Mouse (Mus musculus) kidney, embryonic 14.5 days (tissue): ENCODE results near the gene Adh4. TPM values are rescaled to one million over a fixed set of nuclear protein-coding genes. Genes with fewer than 3 reads are reported as not detected.

Experiments
- ATAC-seq: fragments of 200-750 bp; cut with Nextera tagmentation; 2 replicates; pipeline ENCODE4 v1.8.0; 2017; ENCODE audit warnings: moderate number of reproducible peaks, mild to moderate bottlenecking, moderate TSS enrichment, moderate library complexity; ENCODE audit not compliant: low FRiP score, low TSS enrichment
- H3K27ac ChIP-seq: fragments of 300-500 bp; sonication (generic); 2 replicates; pipeline ENCODE4 v1.5.1; 2014; ENCODE audit warnings: low read depth, mild to moderate bottlenecking, low read length, moderate library complexity, mixed read lengths
- H3K27me3 ChIP-seq: fragments of 300-500 bp; sonication (generic); 2 replicates; pipeline ENCODE4 v1.6.1; 2014; ENCODE audit warnings: mild to moderate bottlenecking, low read length; ENCODE audit not compliant: control insufficient read depth, insufficient read depth
- H3K36me3 ChIP-seq: fragments of 300-500 bp; sonication (generic); 2 replicates; pipeline ENCODE4 v1.6.1; 2014; ENCODE audit warnings: low read length, mixed read lengths; ENCODE audit not compliant: control insufficient read depth, insufficient read depth
- H3K4me1 ChIP-seq: fragments of 300-500 bp; sonication (generic); 2 replicates; pipeline ENCODE4 v1.6.1; 2014; ENCODE audit warnings: low read length, mixed read lengths; ENCODE audit not compliant: control insufficient read depth, insufficient read depth
- H3K4me2 ChIP-seq: fragments of 300-500 bp; sonication (generic); replicated peaks from 2 replicates; pipeline ENCODE4 v1.6.1; 2014; ENCODE audit warnings: low read depth, mild to moderate bottlenecking, low read length
- H3K4me3 ChIP-seq: fragments of 300-500 bp; sonication (generic); 2 replicates; pipeline ENCODE4 v1.5.1; 2014; ENCODE audit warnings: mild to moderate bottlenecking, low read length
- H3K9ac ChIP-seq: fragments of 300-500 bp; sonication (generic); 2 replicates; pipeline ENCODE4 v1.6.1; 2014; ENCODE audit warnings: low read depth, mild to moderate bottlenecking, low read length, moderate library complexity
- H3K9me3 ChIP-seq: fragments of 300-500 bp; sonication (generic); 2 replicates; pipeline ENCODE4 v1.6.1; 2016; ENCODE audit warnings: low read length; ENCODE audit not compliant: control insufficient read depth
- WGBS: fragments of 180-500 bp; shearing (Covaris S2); extraction: QIAGEN DNeasy Blood & Tissue Kit; methylation state at CpG from one replicate; pipeline ENCODE4 v1.1.7; 2014; 5-methylcytosine and 5-hydroxymethylcytosine counted together
- polyA plus RNA-seq: library from polyadenylated mRNA; unstranded; fragments of >200 nt; fragmentation: Nextera tagmentation; extraction: Ambion mirVana; gene quantifications from 2 replicates; pipeline ENCODE4 v1.2.1, GENCODE M21; 2014

The Adh4 gene
- polyA plus RNA-seq, 1 experiment from 2014 or later: not detected

DNA sequence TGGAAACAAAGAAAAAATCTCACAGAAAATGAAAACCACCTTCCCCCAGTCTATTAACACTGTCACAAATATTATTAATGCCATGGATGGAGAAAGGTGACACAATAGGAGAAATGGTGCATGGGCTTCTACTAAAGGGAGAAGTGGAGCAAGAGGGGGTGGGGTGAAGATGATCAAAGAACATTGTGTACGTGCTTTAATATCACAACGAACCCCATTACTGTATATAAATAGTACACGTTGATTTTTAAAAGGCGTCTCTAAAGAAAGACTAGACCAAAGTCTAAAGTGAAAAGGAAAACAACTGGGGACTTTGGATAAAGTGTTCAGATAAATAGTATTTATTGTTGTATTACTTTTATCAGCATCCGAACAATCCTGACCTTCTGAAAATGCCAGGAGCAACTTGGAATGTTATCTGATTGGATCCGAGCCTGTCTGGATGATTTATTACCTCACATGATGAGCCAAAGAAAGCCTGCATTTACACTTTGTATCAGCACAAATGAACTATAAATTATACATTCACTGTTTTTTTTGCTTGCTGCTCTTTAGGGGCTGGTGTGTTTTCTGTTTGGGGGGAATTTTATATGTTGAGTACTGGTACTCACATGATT, 15.2 kb downstream of the Adh4 start:
- Histone ChIP-seq H3K27ac (no peak overlapping the region), H3K36me3 (no peaks in the 10 kb centered on the region), H3K4me1 (no peaks in the 10 kb centered on the region), H3K4me3 (no peak overlapping the region), H3K9ac (no peak overlapping the region), H3K27me3 (no peaks in the 10 kb centered on the region), H3K9me3 (no peaks in the 10 kb centered on the region), H3K4me2 (no peak overlapping the region)
- 48% methylated on average over 6 of the region's 6 CpGs for WGBS
- ATAC-seq: no peak

DNA sequence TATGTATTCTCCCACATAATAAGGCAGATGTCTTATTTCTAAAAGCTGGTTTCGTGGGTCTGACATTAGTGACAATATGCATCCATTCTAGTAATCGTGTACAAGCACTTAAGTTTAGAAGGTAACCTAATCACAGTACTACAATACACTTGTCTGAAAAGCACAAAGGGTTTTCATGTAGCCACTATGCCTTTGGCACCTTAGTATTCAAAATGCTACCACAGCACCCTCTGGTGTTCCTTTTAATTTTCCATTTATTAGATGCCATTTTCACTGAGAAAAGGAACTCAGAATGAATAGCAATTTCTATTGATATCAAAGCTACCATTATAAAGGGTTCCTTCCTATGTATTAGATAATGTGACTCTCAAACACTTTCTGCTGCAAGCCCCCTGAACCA, 16.6 kb downstream of the Adh4 start:
- no peak for ATAC-seq
- H3K27ac ChIP-seq: no peak overlapping the region
- 65% methylated on average over 2 of the region's 2 CpGs for WGBS
- H3K36me3 ChIP-seq: no peaks in the 10 kb centered on the region
- no peak overlapping the region for H3K4me2 ChIP-seq
- H3K9ac ChIP-seq: no peak overlapping the region
- H3K4me1 ChIP-seq: no peaks in the 10 kb centered on the region
- H3K4me3 ChIP-seq: no peak overlapping the region
- no peaks in the 10 kb centered on the region for H3K27me3 ChIP-seq
- 0 out of 2 replicates have a peak, but pooled peaks cover 3% of the 10 kb centered on the region for H3K9me3 ChIP-seq

DNA sequence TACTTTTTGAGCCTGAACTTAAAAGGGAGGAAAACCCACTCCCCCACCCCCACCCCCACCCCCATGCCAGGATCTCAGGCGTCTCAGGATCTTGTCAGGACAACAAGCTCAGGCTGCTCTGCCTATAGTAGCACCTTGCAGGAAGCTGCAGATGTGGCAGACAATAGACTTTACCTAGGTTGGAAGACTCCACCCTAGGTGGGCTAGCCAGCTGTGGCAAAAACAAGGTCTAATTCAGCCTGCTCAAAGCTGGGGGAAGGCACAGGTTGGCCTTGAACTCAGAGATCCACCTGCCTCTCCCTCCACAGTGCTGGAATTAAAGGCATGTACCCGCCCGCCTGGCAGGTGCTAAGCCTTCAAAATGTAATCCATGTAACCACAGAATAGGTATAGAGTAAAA, 23.4 kb downstream of the Adh4 start:
- no peak overlapping the region for H3K4me2 ChIP-seq
- H3K27ac ChIP-seq: no peak overlapping the region
- ATAC-seq: no peak
- no peaks in the 10 kb centered on the region for H3K36me3 ChIP-seq
- H3K9ac ChIP-seq: no peak overlapping the region
- 71% methylated on average over 3 of the region's 3 CpGs for WGBS
- no peak overlapping the region for H3K4me3 ChIP-seq
- H3K27me3 ChIP-seq: no peaks in the 10 kb centered on the region
- H3K4me1 ChIP-seq: no peaks in the 10 kb centered on the region; the same call in 1 of the 2 replicates
- 0 out of 2 replicates have a peak, but pooled peaks cover 3% of the 10 kb centered on the region for H3K9me3 ChIP-seq

DNA sequence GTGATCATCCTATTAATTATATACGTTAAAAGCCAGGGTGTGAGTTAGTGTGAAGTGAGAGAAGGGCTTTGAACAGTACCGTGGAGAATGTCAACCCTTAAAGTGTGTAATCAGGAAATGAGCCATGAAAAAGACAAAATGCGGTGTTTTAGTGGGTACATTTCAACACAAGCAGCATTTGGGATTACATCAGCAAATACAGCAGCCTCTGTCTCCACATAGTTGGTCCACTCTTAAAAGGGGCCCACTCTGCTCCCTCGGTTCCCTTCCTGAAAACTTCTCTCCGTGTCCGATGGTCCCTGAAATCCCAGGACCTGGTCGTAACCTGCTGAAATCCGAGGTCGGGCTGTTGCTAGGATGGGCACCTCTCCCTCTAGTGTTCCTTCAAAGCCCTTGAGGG, 26.9 kb downstream of the Adh4 start:
- Histone ChIP-seq H3K4me2 (peak overlapping the region; percentile 82), H3K36me3 (peaks cover 12% of the 10 kb centered on the region), H3K9ac (peak overlapping the region; percentile 92), H3K9me3 (no peaks in the 10 kb centered on the region), H3K27me3 (no peaks in the 10 kb centered on the region), H3K4me1 (peaks cover 8% of the 10 kb centered on the region), H3K27ac (peak overlapping the region; percentile 80), H3K4me3 (peak overlapping the region; percentile 92)
- peak; percentile 3; the same call in 1 of the 2 replicates for ATAC-seq
- whole genome bisulfite sequencing: under 1% methylated on average over 9 of the region's 9 CpGs

DNA sequence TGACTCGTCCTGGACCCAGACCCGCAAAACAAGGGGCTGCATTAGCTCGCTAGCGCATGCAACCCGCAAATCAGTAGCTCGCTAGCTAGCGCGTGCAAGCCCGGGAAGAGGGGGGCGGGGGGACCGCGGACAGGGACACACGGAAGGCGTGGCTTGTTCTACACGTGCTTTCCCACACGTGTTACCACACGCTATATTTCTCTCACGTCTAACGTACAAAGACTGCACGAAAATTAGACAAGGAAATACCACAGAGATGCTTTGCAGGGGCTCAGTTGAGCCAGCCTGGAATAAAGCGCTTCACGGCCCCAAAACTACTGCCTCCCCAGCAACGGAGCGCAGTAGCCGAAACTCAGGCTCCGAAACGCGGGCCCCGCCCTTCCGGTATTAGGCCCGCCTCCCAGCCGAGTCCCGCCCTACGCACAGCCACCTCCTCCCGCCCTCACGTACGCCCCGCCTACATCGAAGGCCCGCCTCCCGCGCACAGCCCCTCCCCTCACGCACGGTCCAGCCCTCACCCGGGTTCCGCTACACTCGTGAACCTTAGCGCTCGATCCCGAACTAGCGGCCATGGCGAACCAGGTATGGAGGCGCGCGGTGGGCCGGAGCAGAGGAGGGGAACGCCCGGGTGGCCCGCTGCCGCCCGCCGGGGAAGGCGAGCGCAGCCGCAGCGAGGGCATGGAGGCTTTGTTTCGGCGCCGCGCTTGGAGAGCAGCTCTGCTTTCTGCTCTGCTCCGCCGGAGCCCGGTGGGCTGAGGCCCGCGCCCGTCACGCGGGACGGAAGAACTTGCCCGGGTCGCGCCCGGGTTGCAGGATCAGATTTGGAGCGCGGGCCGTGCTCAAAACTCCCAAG, 27.6 kb downstream of the Adh4 start, which contains the start of gene Adh5:
TSS of gene Adh5 (plus strand) at position 482 of the 853 bp plus-strand sequence.
- peaks cover 15% of the 10 kb centered on the region for H3K36me3 ChIP-seq
- 1% methylated on average over 86 of the region's 86 CpGs for WGBS
- no peaks in the 10 kb centered on the region for H3K9me3 ChIP-seq
- peak; percentile 98 for ATAC-seq
- no peaks in the 10 kb centered on the region for H3K27me3 ChIP-seq
- H3K27ac ChIP-seq: peak within 1 kb of the TSS; percentile 80
- H3K9ac ChIP-seq: peak within 1 kb of the TSS; percentile 92
- peaks cover 8% of the 10 kb centered on the region for H3K4me1 ChIP-seq
- H3K4me3 ChIP-seq: peak within 1 kb of the TSS; percentile 92
- H3K4me2 ChIP-seq: peak within 1 kb of the TSS; percentile 82

DNA sequence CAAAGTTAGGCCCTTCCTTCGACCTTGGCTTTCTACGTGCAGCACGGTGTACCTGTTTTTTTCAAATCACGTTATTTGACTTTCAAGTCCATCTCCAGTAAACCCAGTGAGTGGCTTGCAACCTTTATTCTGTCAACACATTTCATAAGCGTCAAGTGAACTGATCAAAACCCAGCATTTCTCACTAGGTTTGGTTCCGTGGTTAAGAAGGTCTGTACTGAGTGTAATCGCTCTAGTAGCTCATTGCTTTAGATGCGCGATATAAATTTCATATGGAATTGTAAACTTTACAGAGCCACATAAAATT, 28.2 kb downstream of the Adh4 start:
- Histone ChIP-seq H3K9ac (peak overlapping the region; percentile 92), H3K27me3 (no peaks in the 10 kb centered on the region), H3K27ac (peak overlapping the region; percentile 80; the same call in 1 of the 2 replicates), H3K36me3 (peaks cover 19% of the 10 kb centered on the region), H3K4me1 (peaks cover 8% of the 10 kb centered on the region), H3K4me2 (peak overlapping the region; percentile 68), H3K9me3 (no peaks in the 10 kb centered on the region), H3K4me3 (peak overlapping the region; percentile 92)
- 2% methylated on average over 9 of the region's 9 CpGs for WGBS
- no peak for ATAC-seq

DNA sequence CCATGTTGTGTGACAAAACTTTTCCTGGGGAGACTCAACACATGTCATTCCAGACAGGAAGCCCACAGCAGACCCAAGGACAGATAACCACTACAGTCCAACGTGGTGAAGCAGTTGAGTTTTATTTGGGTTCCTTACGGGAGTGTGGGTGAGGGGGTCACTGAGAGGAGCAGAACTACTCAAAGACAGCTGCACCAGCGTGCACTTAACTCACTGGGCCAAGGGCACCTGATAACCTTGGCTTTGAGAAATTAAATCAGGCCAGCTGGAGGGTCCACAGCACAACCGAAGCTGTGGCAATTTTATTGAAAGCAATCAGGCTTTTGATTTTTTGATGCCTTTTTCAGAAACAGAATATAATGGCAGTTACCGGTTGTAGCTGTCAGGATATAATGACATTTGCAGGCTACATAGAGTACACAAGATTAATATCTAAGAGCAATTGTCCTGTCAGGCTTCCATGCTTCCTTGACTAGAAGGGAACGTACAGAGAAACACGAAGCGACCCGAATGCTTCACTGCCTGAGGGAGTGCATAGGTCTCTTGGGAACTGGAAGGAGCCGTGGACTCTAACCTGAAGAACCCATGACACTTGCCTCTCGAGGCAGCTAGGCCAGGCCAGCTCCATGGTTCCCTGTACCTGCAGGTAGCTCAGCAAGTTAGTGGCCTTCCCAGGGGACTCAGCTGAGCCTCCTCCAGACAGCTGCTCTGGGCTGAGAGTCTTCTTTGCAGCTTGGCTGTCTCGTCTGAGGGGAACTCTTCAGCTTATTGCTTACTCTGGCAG, 33.0 kb downstream of the Adh4 start:
- Histone ChIP-seq H3K4me1 (peaks cover 8% of the 10 kb centered on the region), H3K9me3 (no peaks in the 10 kb centered on the region), H3K27ac (no peak overlapping the region), H3K36me3 (peaks cover 60% of the 10 kb centered on the region), H3K4me3 (no peak overlapping the region), H3K4me2 (no peak overlapping the region), H3K27me3 (no peaks in the 10 kb centered on the region), H3K9ac (no peak overlapping the region)
- ATAC-seq: no peak
- 48% methylated on average over 12 of the region's 12 CpGs for WGBS

DNA sequence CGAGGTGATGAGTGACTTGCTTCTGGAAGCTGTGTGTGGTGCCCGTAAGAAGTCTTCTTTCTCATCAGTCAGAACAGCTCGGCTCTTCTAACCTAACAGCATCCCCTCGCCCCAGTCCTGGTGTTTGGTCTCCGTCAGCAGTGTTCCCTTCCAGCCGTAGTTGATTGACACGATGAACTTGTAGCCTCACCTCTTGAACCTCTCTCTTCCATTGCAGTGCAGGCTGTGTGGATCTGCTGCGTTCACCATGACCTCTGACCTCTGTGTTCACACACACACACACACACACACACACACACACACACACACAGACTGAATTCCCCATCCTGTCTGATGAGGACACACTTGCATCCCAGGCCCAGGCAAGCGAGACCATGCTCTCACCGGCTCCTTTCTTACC, 36.9 kb downstream of the Adh4 start:
- H3K9me3 ChIP-seq: no peaks in the 10 kb centered on the region
- no peak; the same call in 1 of the 2 replicates for ATAC-seq
- no peaks in the 10 kb centered on the region for H3K4me1 ChIP-seq
- H3K9ac ChIP-seq: no peak overlapping the region
- WGBS: 82% methylated on average over 10 of the region's 10 CpGs
- H3K27ac ChIP-seq: no peak overlapping the region
- no peak overlapping the region for H3K4me2 ChIP-seq
- H3K4me3 ChIP-seq: no peak overlapping the region
- H3K36me3 ChIP-seq: peaks cover 82% of the 10 kb centered on the region
- H3K27me3 ChIP-seq: no peaks in the 10 kb centered on the region
